Mouse (Mus musculus) MEL (cell line): ENCODE measurements around the gene Fndc5. TPM values are rescaled to one million over a fixed set of nuclear protein-coding genes. Genes with fewer than 3 reads are reported as not detected.

ENCODE experiments used
- DNase-seq: peaks from one replicate; pipeline ENCODE4 v3.0.0; 2011; ENCODE audit warnings: low read depth, low spot score
- H3K27ac ChIP-seq: 2 replicates; pipeline ENCODE4 v1.5.1; 2012; ENCODE audit warnings: low read depth, mild to moderate bottlenecking, control low read depth, low read length, moderate library complexity; ENCODE audit not compliant: control insufficient read depth
- H3K27me3 ChIP-seq, 2 experiments: fragments of 150-350 bp in 1 of 2; sonication (generic) in 1 of 2; 2 replicates each; pipeline ENCODE4 v1.6.1; 2012; ENCODE audit warnings: low read length in 2 of 2, mild to moderate bottlenecking in 2 of 2, improper control_type of control experiment in 1 of 2, moderate library complexity in 1 of 2; ENCODE audit not compliant: insufficient read depth in 2 of 2, control insufficient read depth in 1 of 2
- H3K36me3 ChIP-seq, 2 experiments: 2 replicates each; pipeline ENCODE4 v1.6.1; 2012 to 2014; ENCODE audit warnings: low read length in 2 of 2, improper control_type of control experiment in 1 of 2, inconsistent platforms in 1 of 2, mild to moderate bottlenecking in 1 of 2; ENCODE audit not compliant: insufficient read depth in 2 of 2, control insufficient read depth in 1 of 2
- H3K4me1 ChIP-seq, 2 experiments: fragments of 150-350 bp in 1 of 2; sonication (generic) in 1 of 2; 2 replicates each; pipeline ENCODE4 v1.6.1; 2012; ENCODE audit warnings: low read length in 2 of 2, improper control_type of control experiment in 1 of 2, mild to moderate bottlenecking in 1 of 2; ENCODE audit not compliant: insufficient read depth in 2 of 2, control insufficient read depth in 1 of 2
- H3K4me3 ChIP-seq, 2 experiments: fragments of 150-350 bp in 1 of 2; sonication (generic) in 1 of 2; 2 replicates each; pipeline ENCODE4 v1.5.1; 2012; ENCODE audit warnings: low read depth in 2 of 2, low read length in 2 of 2, mild to moderate bottlenecking in 2 of 2, moderate library complexity in 2 of 2, control low read depth in 1 of 2, improper control_type of control experiment in 1 of 2; ENCODE audit not compliant: control insufficient read depth in 1 of 2, insufficient read depth in 1 of 2
- H3K79me2 ChIP-seq: 2 replicates; pipeline ENCODE4 v1.6.1; 2012; ENCODE audit warnings: mild to moderate bottlenecking, low read length, moderate library complexity; ENCODE audit not compliant: control insufficient read depth, poor library complexity, insufficient read depth
- H3K9ac ChIP-seq: 2 replicates; pipeline ENCODE4 v1.6.1; 2012; ENCODE audit warnings: low read depth, mild to moderate bottlenecking, control low read depth, low read length, moderate library complexity; ENCODE audit not compliant: control insufficient read depth, poor library complexity, severe bottlenecking
- H3K9me3 ChIP-seq: fragments of 150-350 bp; sonication (generic); replicated peaks from 2 replicates; pipeline ENCODE4 v1.6.1; 2012; ENCODE audit warnings: mild to moderate bottlenecking, low read length, improper control_type of control experiment, moderate library complexity; ENCODE audit not compliant: insufficient read depth
- CTCF ChIP-seq, 3 experiments: IDR thresholded peaks in 2 of 3; conservative IDR thresholded peaks in 1 of 3; 2 replicates each; pipeline ENCODE4 v1.5.1; 2011 to 2012; ENCODE audit warnings: low read length in 3 of 3, low read depth in 2 of 3, mild to moderate bottlenecking in 2 of 3, improper control_type of control experiment in 1 of 3, inconsistent platforms in 1 of 3, mixed read lengths in 1 of 3, moderate library complexity in 1 of 3; ENCODE audit not compliant: control insufficient read depth in 1 of 3, insufficient read depth in 1 of 3, poor library complexity in 1 of 3, severe bottlenecking in 1 of 3
- E2F4 ChIP-seq: IDR thresholded peaks from 2 replicates; pipeline ENCODE4 v1.6.1; 2011; ENCODE audit warnings: low read depth, low read length, improper control_type of control experiment, borderline replicate concordance
- ELF1 ChIP-seq: IDR thresholded peaks from 2 replicates; pipeline ENCODE4 v1.6.1; 2014; ENCODE audit warnings: low read depth, mild to moderate bottlenecking, inconsistent platforms, low read length, improper control_type of control experiment, moderate library complexity
- EP300 ChIP-seq, 2 experiments: IDR thresholded peaks; 2 replicates each; pipeline ENCODE4 v1.6.1; 2011; ENCODE audit warnings: improper control_type of control experiment in 2 of 2, low read length in 2 of 2, low read depth in 1 of 2, mild to moderate bottlenecking in 1 of 2
- ETS1 ChIP-seq: IDR thresholded peaks from 2 replicates; pipeline ENCODE4 v1.6.1; 2012; ENCODE audit warnings: low read depth, mild to moderate bottlenecking, inconsistent platforms, low read length, improper control_type of control experiment, moderate library complexity
- GATA1 ChIP-seq: IDR thresholded peaks from 2 replicates; pipeline ENCODE4 v1.6.1; 2011; ENCODE audit warnings: low read depth, low read length, improper control_type of control experiment
- MAX ChIP-seq: IDR thresholded peaks from 2 replicates; pipeline ENCODE4 v1.6.1; 2011; ENCODE audit warnings: low read length, improper control_type of control experiment
- MEF2A ChIP-seq: IDR thresholded peaks from 2 replicates; pipeline ENCODE4 v1.6.1; 2014; ENCODE audit warnings: low read depth, mild to moderate bottlenecking, inconsistent platforms, low read length, improper control_type of control experiment; ENCODE audit not compliant: poor library complexity, insufficient replicate concordance, severe bottlenecking; ENCODE audit errors: extremely low read depth
- MXI1 ChIP-seq: IDR thresholded peaks from 2 replicates; pipeline ENCODE4 v1.6.1; 2011; ENCODE audit warnings: mild to moderate bottlenecking, low read depth, low read length, improper control_type of control experiment
- MYB ChIP-seq: IDR thresholded peaks from 2 replicates; pipeline ENCODE4 v1.6.1; 2011; ENCODE audit warnings: mild to moderate bottlenecking, low read depth, low read length, improper control_type of control experiment
- MYC ChIP-seq: IDR thresholded peaks from 2 replicates; pipeline ENCODE4 v1.6.1; 2011; ENCODE audit warnings: low read depth, mild to moderate bottlenecking, low read length, improper control_type of control experiment, moderate library complexity
- POLR2AphosphoS2 ChIP-seq: IDR thresholded peaks from 2 replicates; pipeline ENCODE4 v1.6.1; 2011; ENCODE audit warnings: low read length, improper control_type of control experiment
- POLR2AphosphoS5 ChIP-seq: IDR thresholded peaks from 2 replicates; pipeline ENCODE4 v1.6.1; 2012; ENCODE audit warnings: low read depth, borderline replicate concordance, mild to moderate bottlenecking, inconsistent platforms, low read length, moderate library complexity, mixed read lengths
- RAD21 ChIP-seq: IDR thresholded peaks from 2 replicates; pipeline ENCODE4 v1.6.1; 2011; ENCODE audit warnings: mild to moderate bottlenecking, low read depth, low read length, improper control_type of control experiment
- RCOR1 ChIP-seq: IDR thresholded peaks from 2 replicates; pipeline ENCODE4 v1.6.1; 2012; ENCODE audit warnings: low read depth, mild to moderate bottlenecking, inconsistent platforms, low read length, improper control_type of control experiment
- SMC3 ChIP-seq: IDR thresholded peaks from 2 replicates; pipeline ENCODE4 v1.6.1; 2011; ENCODE audit warnings: low read depth, low read length, improper control_type of control experiment
- TAL1 ChIP-seq: IDR thresholded peaks from 2 replicates; pipeline ENCODE4 v1.6.1; 2012; ENCODE audit warnings: mild to moderate bottlenecking, inconsistent platforms, low read length, moderate library complexity, mixed read lengths
- UBTF ChIP-seq: IDR thresholded peaks from 2 replicates; pipeline ENCODE4 v1.6.1; 2012; ENCODE audit warnings: low read depth, mild to moderate bottlenecking, inconsistent platforms, low read length, improper control_type of control experiment, moderate library complexity, borderline replicate concordance; ENCODE audit not compliant: insufficient read depth
- USF1 ChIP-seq: IDR thresholded peaks from 2 replicates; pipeline ENCODE4 v1.6.1; 2014; ENCODE audit warnings: low read depth, mild to moderate bottlenecking, inconsistent platforms, low read length, improper control_type of control experiment, moderate library complexity
- ZKSCAN1 ChIP-seq: IDR thresholded peaks from 2 replicates; pipeline ENCODE4 v1.6.1; 2012; ENCODE audit warnings: low read depth, mild to moderate bottlenecking, inconsistent platforms, low read length, improper control_type of control experiment, moderate library complexity
- polyA plus RNA-seq, 2 experiments: library from polyadenylated mRNA; stranded (reverse) in 1 of 2; unstranded in 1 of 2; fragments of >175 nt in 1 of 2; fragments of >200 nt in 1 of 2; gene quantifications; 2 replicates each; pipeline versions ENCODE4 v1.2.1 to v1.2.4; 2012; ENCODE audit warnings: low replicate concordance in 2 of 2, low read depth in 1 of 2; ENCODE audit not compliant: insufficient read length in 2 of 2, insufficient read depth in 1 of 2, missing spikeins in 1 of 2
- total RNA-seq: library from RNA; depleted of rRNA; stranded (reverse); fragments of 300-350 nt; gene quantifications from 2 replicates; pipeline ENCODE4 v1.2.3, GENCODE M21; 2012

The Fndc5 gene
- total and polyA plus RNA-seq, 3 experiments = 15.8 to 123 (median 35.9) TPM

GRCm38 (mm10) chr4:129141560-129142438, 5.0 kb downstream of the Fndc5 start (continued):
- peak; percentile 32; the same call in 1 of the 2 replicates for TF ChIP-seq GATA1
- no peak for TF ChIP-seq MEF2A
- 0 out of 2 replicates have a peak, but pooled peaks have one; percentile 5 for TF ChIP-seq MYB
- TF ChIP-seq USF1 = no peak
- TF ChIP-seq UBTF = no peak
- no peak for TF ChIP-seq ZKSCAN1
- no peak for TF ChIP-seq CTCF (IDR thresholded peaks at IDR 0.05 in 2 of 3, conservative IDR thresholded peaks at IDR 0.05 in 1 of 3; ENCODE audit: control insufficient read depth in 1 of 3, insufficient read depth in 1 of 3, low read depth in 2 of 3, low read length in 3 of 3, poor library complexity in 1 of 3, severe bottlenecking in 1 of 3)
- no peak for TF ChIP-seq POLR2AphosphoS5
- TF ChIP-seq TAL1 = peak; percentile 26
- peak; percentile 95 for TF ChIP-seq RCOR1
- TF ChIP-seq MAX = peak; percentile 88
- peak; percentile 91 for TF ChIP-seq ETS1

DNA sequence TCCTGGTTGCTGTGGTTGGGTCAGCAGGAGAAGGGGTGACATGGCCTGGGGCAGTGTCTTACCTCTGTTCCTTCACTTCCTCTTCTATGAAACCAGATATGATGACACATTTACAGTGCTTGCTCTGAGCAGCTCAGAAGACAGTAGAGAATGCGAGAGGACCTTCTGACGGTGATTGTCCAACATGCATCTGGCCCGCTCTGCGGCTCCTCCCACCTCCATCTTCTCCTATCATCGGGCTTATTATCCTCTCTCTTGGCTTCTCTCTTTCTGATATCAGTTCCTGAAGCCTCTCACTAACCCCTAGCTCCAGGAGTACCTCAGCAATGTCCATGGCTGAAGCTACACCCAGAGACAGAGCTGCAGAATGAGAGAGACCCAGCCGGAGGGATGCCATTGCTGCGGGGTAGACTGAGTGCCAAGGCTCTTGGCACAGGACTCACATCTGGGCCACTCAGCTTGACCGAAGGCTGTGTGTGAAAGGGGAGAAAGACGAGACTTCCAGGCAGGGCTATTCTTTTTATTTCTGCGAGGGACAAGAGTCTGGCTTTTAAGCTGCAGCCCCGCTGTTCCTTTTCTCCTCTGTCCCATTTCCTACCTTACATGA, 5.7 kb downstream of the Fndc5 start:
- H3K27me3 ChIP-seq = no peaks in the 10 kb centered on the region
- no peaks in the 10 kb centered on the region for H3K9me3 ChIP-seq
- TF ChIP-seq EP300 (IDR thresholded peaks at IDR 0.05; ENCODE audit: low read depth in 1 of 2, low read length in 2 of 2) = 0 out of 4 replicates have a peak, but pooled peaks of 1 of the 2 experiments have one; percentile 12
- no peak for TF ChIP-seq MYC
- H3K4me1 ChIP-seq = peaks cover 33 to 54% of the 10 kb centered on the region in 2 experiments
- peaks cover 0 to 50% of the 10 kb centered on the region in 2 experiments; a peak in 2 of 4 replicates for H3K36me3 ChIP-seq
- H3K9ac ChIP-seq = no peak overlapping the region; the same call in 1 of the 2 replicates
- peak; percentile 74 for DNase-seq
- H3K79me2 ChIP-seq = no peaks in the 10 kb centered on the region
- H3K27ac ChIP-seq = peak overlapping the region; percentile 82
- no peak overlapping the region for H3K4me3 ChIP-seq

- H3K27me3 ChIP-seq = no peaks in the 10 kb centered on the region
Measured at GRCm38 (mm10) chr4:129143509-129143908, 6.7 kb downstream of the Fndc5 start.

More at GRCm38 (mm10) chr4:129143509-129143908, 6.7 kb downstream of the Fndc5 start:
- H3K9me3 ChIP-seq = no peaks in the 10 kb centered on the region
- no peak for TF ChIP-seq GATA1
- TF ChIP-seq RCOR1 = no peak
- no peak for TF ChIP-seq RAD21
- no peak for TF ChIP-seq E2F4
- no peak for TF ChIP-seq MXI1
- TF ChIP-seq MYB = no peak
- no peak for TF ChIP-seq SMC3
- TF ChIP-seq POLR2AphosphoS2 = no peak
- no peak for TF ChIP-seq ETS1
- TF ChIP-seq ELF1 = no peak
- H3K4me1 ChIP-seq = peaks cover 29 to 44% of the 10 kb centered on the region in 2 experiments
- no peaks in the 10 kb centered on the region for H3K79me2 ChIP-seq
- H3K27ac ChIP-seq = no peak overlapping the region
- no peak overlapping the region for H3K4me3 ChIP-seq
- H3K36me3 ChIP-seq = peaks cover 0 to 42% of the 10 kb centered on the region in 2 experiments; a peak in 2 of 4 replicates
- no peak overlapping the region for H3K9ac ChIP-seq
- no peak for DNase-seq
